Mouse (Mus musculus) spleen, postnatal 0 days (tissue): ENCODE measurements around the gene Slc25a25. TPM values are rescaled to one million over a fixed set of nuclear protein-coding genes. Genes with fewer than 3 reads are reported as not detected.

ENCODE experiments used
- polyA plus RNA-seq: library from polyadenylated mRNA; unstranded; fragments of >200 nt; fragmentation: Nextera tagmentation; extraction: Ambion mirVana; gene quantifications from 2 replicates; pipeline ENCODE4 v1.2.1, GENCODE M21; 2015

Gene Slc25a25
- 7.0 and 7.8 TPM in 2 replicates for polyA plus RNA-seq

DNA sequence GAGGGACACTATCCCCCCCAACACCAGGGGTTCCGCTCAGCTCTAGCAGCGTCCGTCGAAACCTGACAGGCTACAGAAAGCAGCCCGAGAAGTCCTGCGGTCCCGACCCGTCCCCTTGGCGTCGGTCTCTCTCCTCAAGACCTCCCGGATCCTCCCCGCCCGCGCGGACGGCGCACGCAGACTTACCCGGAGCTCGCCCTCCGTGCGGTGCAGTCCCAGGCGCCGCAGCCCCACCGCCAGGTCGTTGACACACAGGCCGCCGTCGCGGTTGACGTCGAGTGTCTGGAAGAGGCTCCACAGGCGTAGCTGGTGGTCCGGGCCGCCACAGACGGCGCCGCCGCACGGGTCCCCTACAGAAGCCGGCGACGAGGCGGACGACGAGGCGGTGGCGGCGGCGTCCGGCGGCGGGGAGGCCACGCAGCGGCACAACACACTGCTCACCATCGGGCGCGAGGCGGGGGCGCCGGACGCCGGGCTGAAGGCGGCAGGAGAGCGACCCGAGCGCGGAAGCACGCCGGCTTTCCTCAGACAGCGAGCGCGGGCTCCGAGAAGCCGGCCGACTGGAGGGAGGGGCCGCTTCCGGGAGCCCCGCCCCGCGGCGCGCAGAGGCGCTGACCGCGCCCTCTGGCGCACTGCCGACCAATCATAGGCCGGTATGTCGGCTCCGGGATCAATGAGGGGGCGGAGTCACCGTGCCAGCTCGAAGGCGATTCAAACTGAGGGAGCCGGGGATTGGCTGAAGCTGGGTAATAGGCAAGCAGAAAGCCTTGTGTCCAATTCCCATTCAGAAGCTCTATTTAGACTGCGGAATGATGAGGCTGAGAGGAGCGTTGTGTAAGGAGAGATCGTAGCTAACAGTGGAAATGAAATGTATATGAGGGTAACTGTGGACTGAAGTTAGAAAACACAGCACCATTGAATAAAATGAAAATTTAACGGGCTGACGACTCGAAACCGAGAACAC is at the start of gene Slc25a25:
TSS of gene Slc25a25 (minus strand) at position 565 of the 964 bp plus-strand sequence.

DNA sequence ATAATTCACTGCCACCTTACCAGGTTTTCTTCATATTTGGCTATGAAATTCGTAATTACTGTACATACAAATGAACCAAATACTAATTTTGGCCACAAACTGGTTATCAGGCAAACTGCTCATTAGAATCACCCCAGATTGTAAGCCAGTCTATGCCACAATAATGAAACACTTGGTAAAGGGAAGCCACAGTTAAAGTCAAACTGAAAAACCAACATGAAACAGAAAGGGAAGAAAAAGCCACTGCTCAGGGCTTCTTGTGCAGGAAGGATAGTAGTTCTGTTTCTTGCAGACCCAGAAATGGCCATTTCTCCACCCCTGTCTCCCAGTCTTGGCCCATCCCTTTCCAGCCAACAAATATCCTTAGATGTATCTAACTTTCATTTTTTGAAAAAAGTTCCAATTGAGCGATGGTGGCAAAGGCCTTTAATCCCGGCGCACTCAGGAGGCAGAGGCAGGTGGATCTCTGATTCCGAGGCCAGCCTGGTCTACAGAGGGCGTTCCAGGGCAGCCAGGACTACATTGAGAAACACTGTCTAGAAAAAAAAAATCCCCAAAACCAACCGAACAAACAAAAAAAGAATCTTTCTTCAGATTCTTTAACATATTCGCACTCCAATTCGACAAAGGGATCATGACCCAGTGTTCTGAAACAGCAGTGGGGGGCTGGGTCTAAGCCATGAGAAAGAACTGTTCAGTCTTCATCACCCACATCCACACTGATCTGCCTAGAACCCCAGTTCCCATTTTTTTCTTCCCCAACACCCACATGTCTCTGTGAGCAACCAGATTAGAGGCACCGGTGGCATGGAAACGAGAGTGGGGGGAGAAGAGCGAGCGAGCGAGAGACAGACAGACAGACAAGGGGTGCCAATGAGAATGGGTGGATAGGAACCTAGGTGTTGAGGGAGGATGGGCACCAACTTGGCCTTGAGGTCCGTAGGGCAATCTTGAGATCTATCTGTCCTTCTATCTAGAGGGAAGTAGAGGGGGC is 1.2 kb downstream of the Slc25a25 start, which contains the start of gene Naif1:
TSS of gene Naif1 (plus strand) at position 697 of the 994 bp plus-strand sequence.

DNA sequence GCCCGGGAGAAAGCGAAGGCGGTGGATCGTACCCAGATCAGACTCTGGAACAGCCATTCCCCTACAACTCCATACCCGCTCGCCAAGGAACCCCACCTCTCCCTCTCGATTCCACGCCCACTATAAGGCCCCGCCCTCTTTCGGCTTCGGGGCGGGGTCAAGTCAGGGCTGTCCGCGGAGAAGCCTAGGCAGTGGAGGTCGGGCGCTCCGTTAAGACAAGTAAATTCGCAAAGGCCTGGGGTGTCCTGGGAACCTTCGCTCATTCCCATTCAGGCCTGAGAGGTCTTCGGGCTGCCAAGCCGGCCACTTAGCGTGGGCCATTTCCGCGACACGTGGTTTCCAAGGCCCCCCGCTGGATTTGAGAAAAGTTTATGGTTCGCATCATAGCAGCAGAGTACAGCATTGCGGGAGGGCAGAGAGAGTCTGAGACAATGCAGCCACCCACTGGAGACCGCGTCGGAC is 55.7 kb downstream of the Slc25a25 start, which contains the start of gene Ptges2:
TSS of gene Ptges2 (plus strand) at position 413 of the 462 bp plus-strand sequence.

DNA sequence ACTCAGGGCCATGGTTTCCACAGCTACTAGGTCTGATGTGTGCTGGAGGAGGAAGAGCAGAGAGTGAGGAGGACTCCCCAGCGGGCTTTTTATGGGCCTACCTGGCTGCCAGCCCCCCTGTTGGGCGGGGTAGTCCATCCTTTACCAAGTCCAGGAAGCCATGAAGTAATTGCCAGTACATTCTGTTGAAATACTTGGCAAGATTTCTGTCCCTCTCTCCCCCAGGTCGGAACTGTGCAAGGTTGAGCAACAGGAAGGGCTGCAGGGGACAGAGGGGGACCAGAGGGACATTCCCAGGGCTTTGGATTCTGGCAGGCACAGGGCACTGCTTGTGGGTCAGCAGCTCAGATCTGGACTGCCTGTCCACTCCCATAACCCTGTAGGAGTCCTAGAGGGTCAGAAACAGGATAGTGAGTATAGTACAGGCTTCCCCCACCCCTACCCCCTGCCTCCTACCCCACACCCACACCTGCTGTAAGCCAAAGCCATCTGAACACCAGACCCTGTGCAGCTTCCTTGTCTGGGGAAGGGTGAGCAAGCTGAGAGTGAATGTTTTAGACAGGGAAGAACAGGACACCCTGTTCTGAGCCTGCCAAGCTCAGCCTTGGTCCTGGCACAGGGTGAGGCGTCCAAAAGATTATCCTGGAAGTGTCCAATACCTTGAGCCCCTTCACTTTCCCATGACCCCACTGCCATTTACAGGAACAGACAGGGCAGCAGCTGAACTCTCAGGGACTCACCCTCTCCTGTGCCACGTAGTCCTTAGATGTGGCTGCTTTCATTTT is 63.3 kb downstream of the Slc25a25 start, which contains the start of gene Lcn2:
TSS of gene Lcn2 (minus strand) at position 547 of the 785 bp plus-strand sequence.

DNA sequence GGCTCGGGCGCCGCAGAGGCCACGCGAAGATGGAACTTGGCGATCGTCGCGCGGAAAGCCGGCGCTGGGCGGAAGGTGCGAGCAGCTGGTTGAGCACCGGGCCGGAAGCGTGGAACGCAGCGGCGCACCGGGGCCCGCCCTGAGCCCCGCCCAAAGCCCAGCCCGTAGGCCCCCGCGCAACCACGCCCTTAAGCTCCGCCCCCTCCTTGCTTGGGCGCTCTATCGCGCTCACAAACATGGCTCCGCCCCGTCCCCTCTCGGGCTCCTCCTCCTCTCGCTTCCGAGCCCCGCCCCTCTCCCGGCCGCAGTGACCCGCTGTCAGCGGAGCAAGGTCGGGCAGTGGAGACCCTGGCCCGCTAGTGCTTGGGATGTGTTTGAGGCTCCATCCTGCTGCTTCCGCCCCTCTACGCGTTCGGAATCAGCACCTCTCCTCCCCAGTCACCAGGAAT is 69.4 kb downstream of the Slc25a25 start, which contains the start of gene 1110008P14Rik:
TSS of gene 1110008P14Rik (minus strand) at position 164 of the 449 bp plus-strand sequence.

Other genes starting within 250 kb of the Slc25a25 start
- 11.6 and 13.3 TPM in 2 replicates for gene Pomt1, start 214.9 kb downstream of the Slc25a25 start, polyA plus RNA-seq
- 31.9 and 32.8 TPM in 2 replicates for gene Uck1, start 191.3 kb downstream of the Slc25a25 start, polyA plus RNA-seq
- 9.8 and 13.2 TPM in 2 replicates for gene Golga2, start 164.1 kb downstream of the Slc25a25 start, polyA plus RNA-seq
- gene Swi5, start 163.4 kb downstream of the Slc25a25 start, polyA plus RNA-seq = 268 and 276 TPM in 2 replicates
- gene Ciz1, start 99.1 kb downstream of the Slc25a25 start, polyA plus RNA-seq = 20.5 and 25.2 TPM in 2 replicates
- 2.0 and 3.8 TPM in 2 replicates for gene Dnm1, start 98.1 kb downstream of the Slc25a25 start, polyA plus RNA-seq
- gene 1110008P14Rik, start 69.5 kb downstream of the Slc25a25 start, polyA plus RNA-seq = 45.8 and 48.6 TPM in 2 replicates
- 401 and 613 TPM in 2 replicates for gene Lcn2, start 63.2 kb downstream of the Slc25a25 start, polyA plus RNA-seq
- 13.7 and 14.0 TPM in 2 replicates for gene Ptges2, start 55.5 kb downstream of the Slc25a25 start, polyA plus RNA-seq
- gene Naif1, start 988 bp downstream of the Slc25a25 start, polyA plus RNA-seq = 2.5 and 2.9 TPM in 2 replicates
- 3.9 and 5.6 TPM in 2 replicates for gene Fam102a, start 83.9 kb upstream of the Slc25a25 start, polyA plus RNA-seq
- gene Dpm2, start 119.4 kb upstream of the Slc25a25 start, polyA plus RNA-seq = 73.8 and 81.9 TPM in 2 replicates
- not detected in 2 replicates for gene Pip5kl1, start 123.4 kb upstream of the Slc25a25 start, polyA plus RNA-seq
- gene 9430097D07Rik, start 124.2 kb upstream of the Slc25a25 start, polyA plus RNA-seq = not detected in 2 replicates
- 14.7 and 19.2 TPM in 2 replicates for gene St6galnac4, start 135.7 kb upstream of the Slc25a25 start, polyA plus RNA-seq
- 13.3 and 16.6 TPM in 2 replicates for gene St6galnac6, start 148.3 kb upstream of the Slc25a25 start, polyA plus RNA-seq
- gene Ak1, start 170.3 kb upstream of the Slc25a25 start, polyA plus RNA-seq = 4.8 and 5.1 TPM in 2 replicates
- gene Eng, start 195.2 kb upstream of the Slc25a25 start, polyA plus RNA-seq = 40.5 and 45.8 TPM in 2 replicates